Mouse (Mus musculus): Measurements from ENCODE around the gene Rcan3.

Gene Rcan3

DNA sequence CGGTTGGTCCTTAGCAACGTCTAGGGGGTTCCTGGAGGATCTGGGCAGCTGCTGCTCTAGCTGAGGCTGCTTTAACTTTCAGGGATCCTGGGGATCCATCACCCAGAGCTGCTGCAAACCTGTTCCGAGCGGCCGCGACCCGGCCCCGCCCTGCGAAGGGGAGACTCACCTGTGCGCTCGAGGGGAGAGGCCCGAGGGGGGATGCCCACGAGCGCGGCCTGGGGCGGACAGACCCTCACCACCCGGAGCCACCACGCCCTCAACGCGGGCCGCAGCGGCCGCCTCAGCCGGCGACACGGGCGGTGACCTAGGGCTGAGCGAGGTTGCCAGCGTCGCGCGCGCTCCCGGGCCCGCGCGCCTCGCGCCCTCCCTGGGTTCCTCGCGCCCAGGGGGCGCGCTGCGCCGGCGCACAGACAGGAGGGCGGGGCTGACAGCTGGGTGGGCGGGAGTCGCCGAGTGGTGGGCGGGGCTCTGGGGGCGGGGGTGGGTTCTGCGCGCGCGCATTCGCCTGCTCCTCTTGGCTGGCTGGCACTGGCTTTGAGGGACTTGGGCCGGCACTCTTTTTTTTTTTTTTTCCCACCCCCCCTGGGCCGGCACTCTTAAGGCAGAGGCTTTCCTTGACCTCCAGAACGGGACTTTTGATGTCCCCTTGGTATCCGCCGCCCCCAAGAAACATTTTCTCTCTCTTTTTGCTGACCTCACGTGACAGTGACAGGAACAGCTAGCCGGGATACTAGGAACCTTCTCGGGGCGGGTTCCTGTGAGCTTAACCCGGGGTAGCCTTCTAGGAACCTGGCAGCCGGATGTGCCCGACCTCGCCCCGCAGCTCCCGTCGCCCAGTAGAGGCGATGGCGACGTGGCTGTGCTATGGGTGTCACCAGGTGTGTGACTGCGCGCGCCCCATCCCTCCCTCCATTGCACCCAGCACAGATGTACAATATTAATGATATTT is at the start of gene Rcan3:
TSS of gene Rcan3 (minus strand) at position 411 of the 952 bp plus-strand sequence.
- DNase-seq: peak; percentile 63 to 65

GRCm38 (mm10) chr4:135480370-135480769 is 46.7 kb upstream of the Rcan3 start:
- DNase-seq: no peak

GRCm38 (mm10) chr4:135477851-135478250 is 44.2 kb upstream of the Rcan3 start:
- no peak for DNase-seq

GRCm38 (mm10) chr4:135463406-135463805 is 29.8 kb upstream of the Rcan3 start:
- DNase-seq: no peak

DNA sequence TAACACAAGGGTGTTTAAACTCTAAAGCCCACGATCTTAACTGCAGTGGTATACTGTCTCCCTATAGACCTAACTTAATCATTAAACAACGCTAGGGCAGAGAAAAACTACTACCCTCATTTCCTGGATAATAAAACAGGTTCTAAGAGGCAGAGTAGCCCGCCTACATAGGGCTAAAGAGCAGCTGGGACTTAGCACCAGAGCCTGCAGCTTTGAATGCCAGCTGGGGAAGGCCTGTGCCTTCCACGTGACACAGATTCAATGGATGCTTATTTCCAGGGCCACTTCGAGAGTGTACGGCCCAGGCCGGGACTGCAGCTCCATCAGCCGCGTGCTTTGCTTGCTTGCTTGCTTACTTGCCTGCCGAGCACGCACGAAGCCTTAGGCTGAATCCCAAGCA is 19.9 kb upstream of the Rcan3 start:
- peak in 1 of 2 experiments; percentile 15 for DNase-seq

- DNase-seq: peak; percentile 15 to 44
Observed at GRCm38 (mm10) chr4:135453164-135453563, 19.5 kb upstream of the Rcan3 start.

DNA sequence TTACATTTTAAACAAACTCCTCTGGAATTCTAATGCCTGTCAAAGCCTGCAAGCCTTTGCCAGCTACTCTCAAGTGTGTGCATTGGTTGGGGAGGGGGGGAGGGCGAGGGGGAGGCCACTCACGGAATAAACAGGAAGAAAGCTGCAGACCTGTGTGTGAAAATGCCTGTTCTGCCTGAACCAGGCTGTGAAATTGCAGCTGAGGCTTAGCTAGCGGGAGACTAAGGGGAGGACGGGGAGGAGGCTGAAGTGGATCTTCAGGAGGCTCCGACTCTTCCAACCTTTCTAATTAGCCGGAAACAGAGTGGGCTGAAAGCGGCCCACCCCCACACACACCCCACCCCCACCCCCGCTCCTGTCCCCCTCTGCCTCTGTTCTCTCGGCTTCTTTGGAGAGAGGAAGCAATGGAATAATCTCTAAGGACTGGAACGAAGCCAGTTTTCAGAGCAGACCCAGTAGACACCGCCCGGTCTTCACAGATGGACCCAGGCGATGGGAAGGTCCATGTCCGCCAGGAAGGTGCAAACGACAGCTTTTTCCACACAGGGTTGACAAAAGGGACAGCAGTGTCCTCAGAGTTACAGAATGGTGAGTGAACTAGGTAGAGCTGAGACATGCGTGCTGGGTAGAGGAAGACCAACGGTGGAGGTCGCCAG is 17.8 kb upstream of the Rcan3 start:
- no peak for DNase-seq

DNA sequence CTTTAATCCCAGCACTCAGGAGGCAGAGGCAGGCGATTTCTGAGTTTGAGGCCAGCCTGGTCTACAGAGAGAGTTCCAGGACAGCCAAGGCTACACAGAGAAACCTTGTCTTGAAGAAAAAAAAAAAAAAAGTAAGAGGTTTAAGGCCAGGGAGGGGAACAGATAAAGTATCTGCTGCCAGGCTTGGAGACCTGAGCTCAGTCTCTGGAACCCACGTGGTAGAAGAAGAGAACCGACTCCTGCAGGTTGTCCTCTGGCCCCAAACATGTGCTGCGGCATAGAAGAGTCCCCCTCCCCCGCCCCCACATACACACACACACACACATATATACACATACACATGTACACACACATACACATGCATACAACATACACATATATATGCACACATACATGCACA is 8.8 kb upstream of the Rcan3 start:
- DNase-seq: no peak

GRCm38 (mm10) chr4:135439904-135440522 is 6.4 kb upstream of the Rcan3 start:
- peak in 1 of 2 experiments; percentile 22 for DNase-seq

- peak; percentile 45 to 46 for DNase-seq
Observed at GRCm38 (mm10) chr4:135439188-135439647, 5.6 kb upstream of the Rcan3 start.

DNA sequence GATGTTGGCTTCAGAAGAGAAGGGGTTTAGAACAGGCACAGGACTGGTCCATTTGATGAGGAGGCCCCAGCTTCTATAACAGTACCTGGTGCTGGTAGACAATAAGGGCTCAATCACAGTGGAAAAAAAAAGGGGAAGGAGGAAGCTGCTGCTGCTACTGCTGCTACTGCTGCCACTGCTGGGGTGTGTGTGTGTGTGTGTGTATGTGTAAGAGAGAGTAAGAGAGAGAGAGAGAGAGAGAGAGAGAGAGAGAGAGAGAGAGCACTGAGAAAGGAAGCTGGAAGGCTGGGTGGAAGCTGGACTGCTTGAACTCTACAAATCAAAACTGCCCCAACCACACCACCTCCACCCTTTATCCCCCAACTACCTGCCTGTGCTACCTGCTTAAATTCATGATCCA is 4.3 kb upstream of the Rcan3 start:
- DNase-seq: no peak

DNA sequence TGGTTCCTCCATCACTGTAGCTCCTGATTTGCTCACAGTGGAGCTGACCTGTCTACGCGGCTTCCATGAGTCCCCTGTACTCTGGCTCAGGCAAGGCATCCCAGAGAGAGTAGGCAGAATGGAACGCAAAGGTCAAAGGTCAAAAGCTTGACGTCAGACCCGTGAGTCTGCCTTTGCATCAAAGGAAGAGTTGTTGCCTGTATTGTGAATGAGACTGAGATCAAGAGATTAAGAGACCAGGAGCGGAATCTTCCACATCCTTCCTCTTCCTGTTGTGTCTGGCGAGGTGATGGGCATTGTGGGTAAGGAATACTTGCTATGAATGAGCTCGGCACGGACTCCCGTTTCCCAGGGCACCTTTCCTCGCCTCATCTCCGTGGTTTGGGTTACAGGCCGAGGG is 2.6 kb upstream of the Rcan3 start:
- peak; percentile 46 to 52 for DNase-seq

DNA sequence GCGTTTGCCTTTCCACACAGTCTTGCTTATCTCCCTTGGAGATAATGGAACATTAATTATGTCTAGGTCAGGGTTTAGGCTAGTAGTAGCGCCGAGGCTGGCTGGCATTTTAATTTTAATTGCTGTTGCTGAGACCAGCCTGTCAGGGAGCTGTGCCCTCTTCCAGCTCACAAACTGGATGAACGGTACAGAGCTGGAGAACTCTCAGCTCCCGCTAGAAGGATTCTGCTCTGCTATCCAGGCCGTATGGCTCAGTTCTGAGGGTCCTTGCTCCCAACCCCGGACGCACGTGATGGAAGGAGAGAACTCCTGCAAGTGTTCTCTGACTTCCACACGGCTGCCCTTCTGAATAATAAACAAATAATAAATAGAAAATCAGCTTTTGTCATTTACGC is 739 bp upstream of the Rcan3 start:
- DNase-seq: no peak

DNA sequence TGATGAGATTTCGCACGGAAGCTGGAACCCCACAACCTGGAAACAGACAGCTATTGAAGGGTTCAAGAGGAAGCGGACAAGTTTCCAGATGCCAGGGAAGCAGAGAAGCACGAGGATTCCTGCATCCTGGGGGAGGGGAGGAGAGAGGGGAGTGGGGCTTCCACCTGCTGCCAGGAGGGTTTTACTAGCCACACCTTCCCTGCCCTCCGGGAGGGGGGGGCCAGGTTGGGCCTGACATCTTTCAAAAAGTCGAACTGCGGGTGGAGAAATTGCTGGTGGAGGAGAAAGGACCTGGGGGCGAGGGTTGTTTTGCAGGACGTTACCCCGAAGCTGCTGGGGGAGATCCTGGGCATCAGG is 589 bp downstream of the Rcan3 start:
- DNase-seq: no peak

DNA sequence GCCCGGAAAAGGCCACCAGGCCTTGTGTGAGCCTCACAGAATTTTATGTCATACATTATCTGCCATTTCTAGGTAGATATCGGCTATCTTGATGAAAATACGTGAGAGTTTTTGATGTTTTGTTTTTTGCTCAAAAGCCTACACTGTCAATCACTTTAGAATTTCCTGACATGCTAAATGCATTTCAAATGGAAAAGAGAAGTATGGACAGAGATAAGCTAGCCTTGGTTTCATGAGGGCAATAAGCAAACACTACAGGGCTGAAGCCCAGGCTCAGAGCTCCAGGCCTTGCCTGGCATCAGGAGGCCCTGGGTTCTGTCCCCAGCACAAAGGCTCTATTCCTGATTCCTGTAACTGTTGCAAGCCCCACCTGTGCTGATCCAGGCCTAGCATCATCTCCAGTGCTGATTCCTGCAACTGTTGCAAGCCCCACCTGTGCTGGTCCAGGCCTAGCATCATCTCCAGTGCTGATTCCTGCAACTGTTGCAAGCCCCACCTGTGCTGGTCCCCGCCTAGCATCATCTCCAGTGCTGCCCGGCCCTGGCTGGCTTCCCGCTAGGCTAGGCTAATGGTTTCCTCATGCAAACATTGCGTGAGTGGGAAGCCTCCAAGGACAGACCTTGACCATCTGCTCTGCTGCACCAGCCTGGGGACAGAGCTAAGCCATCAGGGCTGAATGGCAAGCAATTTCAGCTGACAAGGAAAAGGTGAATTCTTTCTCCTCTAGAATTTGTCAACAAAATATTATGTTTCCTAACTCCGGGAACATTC is 3.5 kb downstream of the Rcan3 start:
- DNase-seq: no peak

GRCm38 (mm10) chr4:135429383-135429782 is 4.3 kb downstream of the Rcan3 start:
- no peak for DNase-seq

- no peak for DNase-seq
Observed at GRCm38 (mm10) chr4:135426587-135426986, 7.1 kb downstream of the Rcan3 start.

DNA sequence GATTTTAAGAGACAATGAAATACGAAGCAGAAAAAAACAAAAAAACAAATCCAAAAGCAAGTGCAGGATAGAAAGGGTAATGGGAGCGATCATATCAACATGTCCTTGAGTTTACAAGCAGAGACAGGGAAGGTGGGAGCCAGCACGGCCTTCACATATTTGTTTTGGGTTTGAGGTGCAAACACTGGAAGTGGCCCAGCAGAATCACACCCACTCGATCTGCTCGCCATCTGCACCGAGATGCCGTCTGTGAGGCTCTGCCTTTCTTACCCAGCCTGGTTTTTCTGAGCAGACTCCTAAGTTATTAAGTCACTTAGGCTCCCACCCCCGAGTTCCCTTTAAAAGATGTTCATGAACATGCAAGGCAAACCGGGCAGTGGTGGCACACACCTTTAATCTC is 8.0 kb downstream of the Rcan3 start:
- no peak for DNase-seq

GRCm38 (mm10) chr4:135420961-135421360 is 12.7 kb downstream of the Rcan3 start:
- no peak for DNase-seq

DNA sequence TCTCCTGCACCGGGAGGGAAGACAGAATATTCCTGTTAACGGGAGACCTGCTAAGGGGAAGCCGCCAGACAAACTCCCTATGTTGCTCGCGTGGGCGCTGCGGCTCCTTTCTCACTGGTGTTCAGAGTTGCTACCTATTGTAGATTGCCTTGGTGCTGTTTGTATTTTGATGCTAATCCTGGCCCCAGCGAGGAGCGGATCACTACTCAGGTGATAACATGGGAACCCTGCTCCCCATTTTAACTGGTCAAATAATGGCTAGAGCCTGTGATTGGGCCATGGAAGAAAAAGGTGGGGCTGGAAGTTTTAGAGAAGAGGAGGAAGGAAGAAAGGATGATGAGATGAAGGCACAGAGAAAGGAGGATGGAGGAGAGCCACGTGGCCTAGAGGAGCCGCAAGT is 13.2 kb downstream of the Rcan3 start:
- DNase-seq: no peak

GRCm38 (mm10) chr4:135419996-135420395 is 13.7 kb downstream of the Rcan3 start:
- DNase-seq: no peak

- no peak for DNase-seq
Observed at GRCm38 (mm10) chr4:135416367-135416766, 17.3 kb downstream of the Rcan3 start.

GRCm38 (mm10) chr4:135413491-135413890 is 20.2 kb downstream of the Rcan3 start:
- DNase-seq: no peak

Measured in kidney, adult 8-10 months (tissue).